Mouse (Mus musculus): ENCODE results near the gene Polr2g.
"Not testable (repeated sequence)": the region's sequence is repeated elsewhere in the genome, so short reads cannot be mapped to it uniquely, and the experiment has no call there.

Gene Polr2g

DNA sequence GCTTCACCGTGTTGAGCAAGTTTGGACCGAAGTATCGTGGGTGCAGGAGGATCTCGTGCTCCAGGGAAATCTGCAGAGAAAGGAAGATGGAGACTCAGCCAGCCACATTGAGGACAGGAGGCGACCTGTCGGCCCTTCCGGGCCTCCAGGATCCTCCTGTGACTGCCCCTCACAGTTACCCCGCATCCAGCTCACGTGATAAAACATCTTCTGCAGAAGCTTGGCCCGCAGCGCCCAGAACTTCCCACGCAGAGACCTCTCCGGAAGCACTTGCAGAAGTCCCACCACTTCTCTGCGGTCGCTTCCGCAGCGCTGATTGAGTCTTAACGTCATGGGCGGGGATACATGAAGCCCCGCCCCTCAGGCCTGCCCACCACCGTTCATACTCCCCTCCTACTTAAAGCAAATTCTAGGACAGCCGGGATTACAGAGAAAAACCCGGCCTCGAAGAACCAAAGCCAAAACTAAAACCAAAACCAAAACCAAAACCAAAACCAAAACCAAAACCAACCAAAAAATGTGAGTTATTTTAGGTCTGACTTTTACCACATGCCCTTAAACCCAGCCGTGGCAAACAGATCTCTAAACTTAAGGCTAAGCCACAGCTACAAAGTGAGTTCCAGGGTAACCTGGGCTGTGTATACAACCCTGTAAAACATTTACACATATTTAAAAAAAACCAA, at the start of gene Polr2g:
Gene Polr2g, minus strand, starts transcription at position 314 of the 683 bp plus-strand sequence.
- DNase-seq (ENCODE audit: extremely low spot score), result peak; percentile 88

DNA sequence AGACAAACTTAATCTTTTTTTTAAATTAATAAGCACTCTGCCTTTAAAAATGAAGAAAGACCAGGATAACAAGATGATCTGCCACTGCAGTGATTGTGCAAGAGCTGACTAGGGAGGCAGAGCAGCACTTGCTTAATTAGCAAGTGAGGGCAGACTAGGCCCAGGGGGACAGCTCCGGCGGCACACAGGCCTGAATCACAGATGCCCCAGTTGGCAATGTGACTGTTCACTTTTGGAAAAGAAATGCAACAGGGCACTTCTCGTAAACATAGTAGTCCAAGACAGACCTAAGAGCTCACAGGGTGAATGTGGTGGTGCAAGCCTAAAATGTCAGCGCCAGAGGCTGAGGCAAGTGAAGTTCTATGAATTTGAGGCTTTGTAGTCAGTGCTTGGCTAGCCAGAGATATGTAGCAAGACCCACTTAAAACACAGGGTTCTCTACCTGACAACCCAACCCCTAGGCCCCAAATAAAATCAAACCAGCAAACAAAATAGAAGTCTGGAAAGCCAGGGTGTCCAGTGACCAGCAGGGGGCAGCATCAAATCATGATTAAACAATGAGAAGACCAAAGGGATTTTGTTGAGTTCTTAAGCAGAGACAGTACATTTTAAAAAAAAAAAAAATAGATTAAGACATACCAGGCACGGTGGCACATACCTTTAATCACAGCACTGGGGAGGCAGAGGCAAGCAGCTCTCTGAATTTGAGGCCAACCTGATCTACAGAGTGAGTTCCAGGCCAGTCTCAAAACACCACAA, 46.2 kb upstream of the Polr2g start:
- peak; percentile 63 for DNase-seq (ENCODE audit: extremely low spot score)

DNA sequence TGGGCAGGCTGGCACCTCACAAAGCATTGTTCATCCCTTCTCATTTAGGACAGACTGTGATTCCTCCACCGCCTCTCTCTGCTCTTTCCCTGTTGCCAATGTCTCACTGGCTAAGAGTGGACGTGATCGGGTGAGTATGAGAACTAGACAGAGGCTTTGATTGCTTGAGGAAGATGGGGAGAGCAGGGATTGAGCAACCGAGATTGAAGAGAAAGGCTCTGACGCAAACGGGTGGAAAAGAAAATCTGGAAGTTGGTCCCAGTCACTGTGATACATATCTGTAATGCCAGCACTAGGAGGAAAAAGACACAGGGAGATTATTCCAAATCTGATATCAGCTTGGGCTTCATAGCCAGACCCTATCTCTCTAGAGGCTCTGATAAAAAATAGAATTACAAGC, 44.6 kb upstream of the Polr2g start:
- DNase-seq (ENCODE audit: extremely low spot score), result no peak

DNA sequence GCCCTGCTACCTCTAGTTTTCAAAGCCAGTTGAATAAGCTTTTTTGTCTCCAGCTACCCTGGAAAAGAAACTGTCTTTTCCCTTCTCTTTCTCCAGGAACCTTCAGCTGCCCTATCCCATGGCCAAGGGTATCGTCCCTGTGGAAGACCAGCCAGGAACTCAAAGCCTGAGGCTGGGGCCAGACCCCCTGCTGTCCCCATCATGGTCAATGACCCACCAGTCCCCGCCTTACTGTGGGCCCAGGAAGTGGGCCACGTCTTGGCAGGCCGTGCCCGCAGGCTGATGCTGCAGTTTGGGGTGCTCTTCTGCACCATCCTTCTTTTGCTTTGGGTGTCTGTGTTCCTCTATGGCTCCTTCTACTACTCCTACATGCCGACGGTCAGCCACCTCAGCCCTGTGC, 42.6 kb upstream of the Polr2g start:
- no peak for DNase-seq (ENCODE audit: extremely low spot score)

DNA sequence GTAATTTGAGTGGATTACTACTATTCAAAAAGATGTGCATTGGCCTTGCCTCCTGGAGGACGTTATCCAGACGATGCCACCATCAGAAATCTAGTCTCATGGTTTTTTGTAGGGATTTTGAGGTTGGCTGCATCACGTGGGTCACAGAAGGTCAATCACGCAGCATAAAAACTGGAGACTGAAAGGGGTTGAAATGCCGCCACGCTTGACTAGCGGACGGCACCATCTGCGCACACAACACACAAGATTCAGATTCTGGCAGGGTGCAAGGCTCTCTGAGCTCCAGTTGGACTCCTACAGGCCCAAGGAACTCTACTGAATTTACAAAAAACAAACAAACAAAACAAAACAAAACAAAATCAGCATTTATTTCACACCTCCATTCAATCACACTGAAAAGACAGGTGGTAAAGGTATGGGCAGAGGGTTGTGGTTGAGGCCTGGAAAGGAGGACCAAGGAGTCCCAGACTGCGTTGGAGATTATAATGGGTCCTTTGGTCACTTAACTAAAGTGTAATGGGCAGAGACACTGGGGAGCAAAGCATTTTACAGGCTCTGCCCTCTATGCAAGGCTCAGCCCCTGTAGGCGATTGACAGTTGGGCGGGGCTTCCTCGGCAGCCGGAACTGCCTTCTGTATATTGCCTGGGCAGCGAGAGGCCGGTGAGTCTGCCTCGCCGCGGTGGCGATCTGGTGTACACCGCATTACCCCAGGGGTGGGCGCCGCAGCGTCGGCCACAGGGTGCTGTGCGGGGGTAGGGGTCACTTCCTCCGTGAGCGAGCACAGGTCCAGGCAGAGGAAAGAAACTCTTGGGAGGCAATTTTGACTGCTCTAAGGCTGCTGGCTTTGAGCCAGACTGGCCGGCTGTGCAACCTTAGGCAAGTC, 41.8 kb upstream of the Polr2g start:
- DNase-seq (ENCODE audit: extremely low spot score), result peak; percentile 63

DNA sequence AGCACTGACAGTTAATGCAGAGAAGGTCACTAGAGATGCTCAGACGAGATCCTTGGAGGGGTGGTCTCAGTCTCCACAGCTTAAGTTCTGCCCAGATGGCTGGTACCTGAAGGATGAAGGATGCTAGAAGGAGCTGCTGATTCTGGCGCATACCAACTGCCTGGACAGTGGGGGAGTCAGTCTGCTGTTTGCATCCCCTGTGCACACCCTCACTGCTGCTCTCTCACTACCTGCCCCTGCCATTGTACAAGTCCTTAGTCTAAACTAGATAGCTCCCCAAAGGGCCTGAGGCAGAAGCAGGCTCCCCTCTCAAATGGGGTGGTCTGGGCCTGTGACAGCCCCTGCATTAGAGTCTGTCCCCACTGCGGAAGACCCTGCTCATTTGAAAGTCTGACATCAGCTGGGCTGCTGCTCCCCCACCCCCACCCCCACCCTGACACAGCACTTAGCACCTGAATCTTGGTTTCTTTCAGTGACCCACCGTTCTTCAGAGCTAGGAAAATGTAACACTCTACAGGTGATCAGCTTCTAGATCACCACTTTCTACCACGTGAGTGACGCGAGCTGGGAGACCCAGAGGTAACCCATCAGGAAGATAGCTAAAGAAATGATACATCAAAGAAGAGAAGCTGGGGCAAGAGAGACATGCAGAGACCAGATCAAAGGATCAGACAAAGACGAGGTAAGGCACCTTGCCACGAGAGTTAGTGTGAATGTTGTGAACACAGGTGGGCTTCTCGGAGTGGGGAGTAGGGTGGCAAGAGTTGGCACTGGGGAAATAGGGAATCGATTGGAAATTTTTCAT, 40.9 kb upstream of the Polr2g start, which contains the start of gene Gng3:
Gene Gng3, minus strand, starts transcription at position 92 of the 805 bp plus-strand sequence.
- peak; percentile 65 for DNase-seq (ENCODE audit: extremely low spot score)

DNA sequence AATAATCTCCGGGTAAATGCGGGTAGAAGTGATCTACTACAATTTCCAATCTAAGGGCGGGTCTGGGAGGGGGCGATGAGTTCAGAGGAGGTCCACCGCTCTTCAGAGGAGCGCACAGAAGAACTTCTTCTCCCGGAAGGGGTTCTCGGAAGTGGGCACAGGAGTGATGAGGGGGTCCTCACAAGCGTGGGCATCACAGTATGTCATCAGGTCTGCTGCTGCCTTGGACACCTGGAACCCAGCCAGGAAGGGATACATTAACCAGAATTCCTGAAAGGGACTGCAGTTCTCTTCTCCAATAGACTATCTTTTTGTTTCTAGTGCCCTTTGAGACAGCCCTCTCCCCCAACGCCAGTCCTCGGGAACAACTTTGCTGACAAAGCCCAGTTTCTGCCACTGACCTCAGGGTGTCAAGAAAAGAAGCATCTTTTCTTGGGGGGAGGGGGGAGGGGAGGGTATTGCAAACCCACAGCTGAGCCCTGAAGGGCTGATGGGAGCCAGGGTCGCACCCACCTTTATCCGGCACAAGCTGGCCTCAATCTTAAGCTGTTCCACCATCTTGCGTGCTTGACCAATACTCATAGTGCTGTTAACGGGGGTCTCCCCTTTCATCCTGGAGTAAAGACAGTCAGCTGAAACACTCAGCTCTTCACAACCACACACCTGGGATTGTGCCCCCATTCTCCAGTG, 39.8 kb upstream of the Polr2g start:
- peak; percentile 42 for DNase-seq (ENCODE audit: extremely low spot score)

DNA sequence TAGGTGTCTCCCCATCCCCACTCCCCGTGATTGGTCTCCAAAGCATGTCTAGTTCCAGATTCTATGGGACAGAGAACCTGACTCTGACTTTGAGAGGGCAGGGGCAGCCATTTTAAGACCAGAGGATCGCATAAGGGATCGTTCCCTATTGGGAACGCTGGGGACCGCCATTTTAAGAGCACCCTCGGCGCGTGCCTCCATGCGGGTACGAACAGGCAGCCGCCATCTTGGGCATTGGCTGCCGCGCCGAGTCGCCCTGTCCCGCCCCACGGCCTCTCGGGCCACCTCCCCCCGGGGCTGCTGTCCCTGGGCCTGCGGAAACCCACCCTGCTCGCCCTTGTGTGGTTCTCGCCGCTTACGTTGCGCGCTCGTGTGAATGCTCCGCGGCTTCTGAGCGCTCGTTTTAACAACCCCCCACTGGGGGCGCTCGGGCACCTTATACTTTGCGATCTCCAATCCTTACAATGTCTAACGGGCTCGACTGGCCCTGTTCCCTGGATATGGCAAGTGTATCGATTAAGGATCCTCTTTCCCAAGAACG, 38.9 kb upstream of the Polr2g start, which contains the start of gene Bscl2:
Gene Bscl2, plus strand, starts transcription at position 217 of the 541 bp plus-strand sequence.
- DNase-seq (ENCODE audit: extremely low spot score), result peak; percentile 92

DNA sequence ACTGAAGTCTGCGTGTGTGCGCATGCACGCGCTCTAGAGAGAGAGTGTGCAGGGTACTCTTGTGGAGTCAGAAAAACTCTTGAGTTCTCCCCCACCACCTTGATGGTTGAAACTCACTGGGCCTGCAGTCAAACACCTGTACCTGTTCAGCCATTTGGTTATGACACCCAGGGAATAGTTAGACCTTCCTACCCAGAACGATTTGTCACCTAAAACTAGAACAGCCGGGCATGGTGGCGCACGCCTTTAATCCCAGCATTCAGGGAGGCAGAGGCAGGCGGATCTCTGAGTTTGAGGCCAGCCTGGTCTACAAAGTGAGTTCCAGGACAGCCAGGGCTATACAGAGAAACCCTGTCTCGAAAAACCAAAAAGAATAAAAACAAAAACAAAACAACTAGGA, 38.0 kb upstream of the Polr2g start:
- not testable (repeated sequence) for DNase-seq (ENCODE audit: extremely low spot score)

DNA sequence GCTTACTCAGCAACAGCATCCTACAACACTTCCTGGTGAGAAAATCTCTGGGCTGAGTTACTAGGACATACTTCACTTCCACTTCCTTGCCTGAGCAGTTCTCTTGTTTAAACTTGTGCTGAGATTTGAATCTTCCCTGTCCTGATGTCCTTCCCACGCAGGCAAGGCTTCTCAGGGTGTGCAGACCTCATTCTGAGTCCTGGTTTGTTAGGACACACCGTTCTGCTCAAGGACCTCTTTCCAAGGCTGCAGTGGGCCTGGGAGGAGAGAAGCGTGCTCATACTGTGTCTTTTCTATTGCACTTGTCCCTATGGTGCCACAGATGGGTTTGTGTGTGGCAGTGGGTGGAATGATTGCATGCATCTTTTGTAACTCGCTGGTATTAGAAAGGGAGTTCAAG, 34.6 kb upstream of the Polr2g start:
- DNase-seq (ENCODE audit: extremely low spot score), result no peak

DNA sequence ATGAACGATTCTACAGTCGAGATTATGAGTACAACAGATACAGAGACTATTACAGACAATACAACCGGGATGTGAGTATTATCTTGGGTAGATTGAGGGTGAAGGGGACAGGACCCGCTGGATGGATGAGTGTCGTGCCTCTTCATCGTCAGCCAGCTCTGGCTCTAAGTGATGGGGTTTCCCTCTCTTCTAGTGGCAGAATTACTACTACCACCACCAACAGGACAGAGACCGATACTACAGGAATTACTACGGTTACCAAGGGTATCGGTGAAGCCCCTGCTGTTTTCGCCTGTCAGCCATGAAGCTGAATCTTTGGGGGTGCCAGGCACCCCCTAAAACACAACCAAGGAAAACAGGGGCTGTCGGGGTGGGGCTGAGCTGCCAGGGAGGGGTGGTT, 32.9 kb upstream of the Polr2g start:
- DNase-seq (ENCODE audit: extremely low spot score), result no peak

DNA sequence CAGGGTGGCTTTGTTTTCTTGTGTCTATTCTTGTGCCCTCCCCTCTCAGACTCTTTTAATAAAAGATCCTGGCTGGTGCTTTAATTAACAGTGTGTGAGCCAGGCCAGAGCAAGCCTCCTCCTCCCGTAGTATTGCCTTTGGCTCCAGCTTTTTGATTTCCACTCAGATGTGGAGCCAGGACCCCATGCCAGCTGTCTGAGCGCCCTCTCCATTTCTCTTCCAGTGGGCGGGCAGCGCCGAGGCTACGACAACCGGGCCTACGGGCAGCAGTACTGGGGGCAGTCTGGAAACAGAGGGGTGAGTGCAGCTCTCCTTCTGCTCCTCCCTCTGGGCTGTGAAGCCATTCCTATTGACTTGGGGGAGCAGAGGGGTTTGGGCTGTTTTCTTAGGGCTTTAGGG, 32.3 kb upstream of the Polr2g start:
- no peak for DNase-seq (ENCODE audit: extremely low spot score)

DNA sequence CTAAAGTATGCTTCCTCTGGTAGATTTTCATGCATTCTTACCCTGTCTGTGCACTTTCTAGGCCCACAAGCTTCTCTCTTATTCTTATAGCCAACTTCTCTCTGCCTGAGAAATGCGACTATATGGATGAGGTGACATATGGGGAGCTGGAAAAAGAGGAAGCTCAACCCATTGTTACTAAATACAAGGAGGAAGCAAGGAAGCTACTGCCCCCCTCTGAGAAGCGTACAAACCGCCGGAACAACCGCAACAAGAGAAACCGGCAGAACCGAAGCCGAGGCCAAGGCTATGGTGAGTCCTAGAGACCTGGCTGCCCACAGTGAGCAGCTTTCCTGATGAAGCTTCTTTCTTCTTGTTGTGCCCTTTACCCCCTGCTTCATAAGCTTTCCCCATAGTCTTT, 31.3 kb upstream of the Polr2g start, which contains the start of gene AC129217.1:
Gene AC129217.1, plus strand, starts transcription at position 114 of the 400 bp plus-strand sequence.
- no peak for DNase-seq (ENCODE audit: extremely low spot score)

DNA sequence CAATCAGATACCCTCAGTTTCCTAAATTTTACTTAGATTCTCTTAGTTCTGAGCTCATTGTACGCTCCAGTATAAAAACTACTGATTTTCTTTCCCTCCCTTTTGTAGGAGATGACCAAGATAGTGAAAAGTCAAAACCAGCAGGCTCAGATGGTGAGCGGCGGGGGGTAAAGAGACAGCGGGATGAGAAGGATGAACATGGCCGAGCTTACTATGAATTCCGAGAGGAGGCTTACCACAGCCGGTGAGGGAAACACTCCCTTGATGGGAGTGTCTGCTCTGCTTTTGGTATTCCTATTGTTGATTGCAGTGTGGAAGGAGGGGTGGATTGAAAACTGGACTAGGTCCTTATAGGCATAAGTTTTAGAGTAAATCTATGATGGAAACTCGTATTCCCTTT, 24.3 kb upstream of the Polr2g start:
- DNase-seq (ENCODE audit: extremely low spot score), result no peak

DNA sequence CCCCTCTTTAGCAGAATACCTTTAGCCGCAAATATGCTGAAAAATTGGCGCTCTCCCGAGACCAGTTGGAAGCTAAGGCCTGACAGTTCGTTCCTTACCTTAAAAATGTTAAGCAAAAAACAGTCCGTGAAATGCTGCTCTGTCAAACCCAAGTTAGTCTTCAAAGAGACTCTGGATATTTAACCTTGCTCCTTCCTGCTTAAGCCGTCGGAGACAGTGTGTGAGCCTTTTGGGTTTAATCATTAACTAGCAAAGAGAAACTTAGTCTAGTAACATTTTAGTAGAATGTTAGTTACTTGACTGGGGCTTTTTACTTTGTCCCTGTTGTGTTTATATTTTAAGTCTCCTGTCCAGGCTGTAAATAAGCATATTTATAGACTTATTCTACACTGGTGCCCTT, 22.8 kb upstream of the Polr2g start:
- no peak for DNase-seq (ENCODE audit: extremely low spot score)

DNA sequence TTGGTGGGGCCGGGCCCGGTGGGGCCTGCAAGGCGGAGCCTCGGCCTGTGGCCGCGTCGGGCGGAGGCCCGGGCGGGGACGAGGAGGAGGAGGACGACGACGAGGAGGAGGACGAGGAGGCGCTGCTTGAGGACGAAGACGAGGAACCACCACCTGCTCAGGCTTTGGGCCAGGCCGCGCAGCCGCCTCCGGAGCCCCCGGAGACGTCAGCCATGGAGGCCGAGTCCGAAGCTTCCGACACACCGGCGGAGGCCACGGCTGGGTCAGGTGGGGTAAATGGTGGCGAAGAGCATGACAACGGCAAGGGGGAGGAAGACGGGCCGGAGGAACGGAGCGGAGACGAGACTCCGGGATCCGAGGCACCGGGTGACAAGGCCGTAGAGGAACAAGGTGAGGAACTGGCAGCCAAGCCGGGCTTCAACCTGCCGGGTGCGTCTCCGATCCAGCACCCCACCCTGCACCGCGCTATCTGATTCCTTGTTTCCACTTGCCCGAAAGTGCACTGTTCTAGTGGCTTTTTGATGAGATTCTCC, 22.1 kb upstream of the Polr2g start:
- no peak for DNase-seq (ENCODE audit: extremely low spot score)

DNA sequence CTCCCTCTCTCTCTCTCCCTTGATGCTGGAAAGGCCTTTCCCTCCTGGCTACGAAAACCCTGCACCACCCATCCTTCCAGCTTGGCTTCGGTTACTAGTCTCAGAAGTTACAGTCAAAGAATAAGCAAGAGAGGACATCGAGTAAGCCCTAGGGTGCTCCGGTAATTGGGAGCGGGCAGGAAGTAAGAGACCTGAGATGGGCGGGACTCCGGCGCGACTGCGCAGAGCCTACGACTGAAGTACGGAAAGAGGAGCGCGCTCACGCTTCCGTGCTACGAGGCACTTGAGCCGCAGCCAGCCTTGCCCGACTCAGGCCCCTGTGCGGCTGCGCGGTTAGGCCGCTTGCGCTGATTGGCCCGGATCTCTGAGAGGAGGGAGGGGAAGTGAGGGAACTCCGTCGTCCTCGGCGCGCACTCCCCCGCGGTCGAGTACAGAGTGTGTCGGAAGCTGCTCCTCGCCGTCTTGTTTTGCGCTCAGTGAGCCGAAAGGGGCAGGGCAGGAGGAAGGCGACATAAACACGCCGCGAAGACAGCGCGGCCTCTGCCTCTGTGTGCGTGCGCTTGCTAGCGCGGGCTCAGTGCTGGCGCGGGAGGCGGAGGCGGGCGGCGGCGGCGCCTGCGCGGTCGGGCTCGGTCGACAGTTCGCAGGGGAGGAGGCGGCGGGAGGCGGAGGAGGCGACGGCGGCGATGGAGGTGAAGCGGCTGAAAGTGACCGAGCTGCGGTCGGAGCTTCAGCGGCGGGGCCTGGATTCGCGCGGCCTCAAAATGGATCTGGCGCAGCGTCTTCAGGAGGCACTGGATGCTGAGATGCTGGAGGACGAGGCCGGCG, 21.4 kb upstream of the Polr2g start, which contains the start of gene Hnrnpul2:
Gene Hnrnpul2, plus strand, starts transcription at position 415 of the 828 bp plus-strand sequence.
- DNase-seq (ENCODE audit: extremely low spot score), result peak; percentile 96

DNA sequence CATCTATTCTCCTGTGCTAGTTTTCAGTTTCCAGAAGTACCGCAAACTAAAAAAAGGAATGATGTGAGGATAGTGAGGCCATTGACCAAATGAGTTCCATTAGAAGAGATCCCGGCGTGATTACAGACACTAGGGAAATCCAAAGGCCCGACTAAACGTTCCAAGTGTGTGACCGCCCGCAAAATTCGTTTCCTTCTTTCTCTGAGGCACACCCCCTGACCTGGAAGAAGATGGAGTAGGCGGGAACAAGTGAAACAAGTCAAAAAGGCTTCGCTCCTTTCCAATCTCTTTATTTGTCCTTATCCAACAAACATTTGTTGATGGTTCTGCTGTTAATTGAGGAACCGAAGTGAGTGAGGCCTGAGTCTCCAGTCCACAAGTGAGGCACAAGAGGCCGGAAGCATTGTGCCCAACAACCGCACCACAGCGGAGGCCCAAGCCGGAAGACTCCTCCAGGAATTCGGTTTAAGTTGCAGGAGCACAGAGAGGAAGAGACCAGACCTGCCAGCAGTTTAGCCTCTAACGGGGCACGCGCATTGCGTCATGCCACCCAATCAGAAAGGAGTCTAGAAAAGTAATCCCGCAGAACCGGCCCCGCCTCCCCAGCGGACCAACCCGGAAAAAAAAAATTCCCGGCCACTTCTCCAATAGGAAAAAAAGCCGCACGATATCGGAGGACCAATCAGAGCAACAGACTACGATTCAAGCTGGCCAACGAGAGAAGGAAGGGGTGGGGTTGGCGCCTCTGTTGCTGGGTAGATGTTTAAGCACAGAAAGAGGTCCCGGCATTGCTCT, 20.6 kb upstream of the Polr2g start, which contains the start of gene Ttc9c:
Gene Ttc9c, minus strand, starts transcription at position 533 of the 795 bp plus-strand sequence.
- DNase-seq (ENCODE audit: extremely low spot score), result peak; percentile 97

Measured in embryo, embryonic 9.5 days (tissue).